Mouse (Mus musculus) forebrain, embryonic 16.5 days (tissue): ENCODE measurements around the gene Ostf1. TPM values are rescaled to one million over a fixed set of nuclear protein-coding genes. Genes with fewer than 3 reads are reported as not detected.

Experiments
- ATAC-seq: fragments of 200-750 bp; cut with Nextera tagmentation; 2 replicates; pipeline ENCODE4 v1.8.0; 2017; ENCODE audit warnings: mild to moderate bottlenecking, moderate library complexity
- H3K27ac ChIP-seq: fragments of 300-500 bp; sonication (generic); 2 replicates; pipeline ENCODE4 v1.5.1; 2014; ENCODE audit warnings: low read length, control low read depth
- H3K27me3 ChIP-seq: fragments of 300-500 bp; sonication (generic); replicated peaks from 2 replicates; pipeline ENCODE4 v1.6.1; 2014; ENCODE audit warnings: low read length; ENCODE audit not compliant: control insufficient read depth, insufficient read depth
- H3K36me3 ChIP-seq: fragments of 300-500 bp; sonication (generic); 2 replicates; pipeline ENCODE4 v1.6.1; 2014; ENCODE audit not compliant: control insufficient read depth, insufficient read depth
- H3K4me1 ChIP-seq: fragments of 300-500 bp; sonication (generic); replicated peaks from 2 replicates; pipeline ENCODE4 v1.6.1; 2014; ENCODE audit warnings: low read length; ENCODE audit not compliant: control insufficient read depth, insufficient read depth
- H3K4me2 ChIP-seq: fragments of 300-500 bp; sonication (generic); 2 replicates; pipeline ENCODE4 v1.6.1; 2014; ENCODE audit warnings: mild to moderate bottlenecking, low read length, control low read depth
- H3K4me3 ChIP-seq: fragments of 300-500 bp; sonication (generic); replicated peaks from 2 replicates; pipeline ENCODE4 v1.5.1; 2014; ENCODE audit warnings: mild to moderate bottlenecking, low read length, control low read depth
- H3K9ac ChIP-seq: fragments of 300-500 bp; sonication (generic); replicated peaks from 2 replicates; pipeline ENCODE4 v1.6.1; 2014; ENCODE audit warnings: low read depth, low read length, control low read depth
- H3K9me3 ChIP-seq: fragments of 300-500 bp; sonication (generic); 2 replicates; pipeline ENCODE4 v1.6.1; 2016; ENCODE audit warnings: low read length; ENCODE audit not compliant: control insufficient read depth
- WGBS: fragments of 180-500 bp; shearing (Covaris S2); extraction: QIAGEN DNeasy Blood & Tissue Kit; methylation state at CpG from one replicate; pipeline ENCODE4 v1.1.7; 2014; 5-methylcytosine and 5-hydroxymethylcytosine counted together
- polyA plus RNA-seq: library from polyadenylated mRNA; unstranded; fragments of >200 nt; fragmentation: Nextera tagmentation; extraction: Ambion mirVana; gene quantifications from 2 replicates; pipeline ENCODE4 v1.2.1, GENCODE M21; 2015

Ostf1 gene
- polyA plus RNA-seq, 1 experiment from 2014 or later, result 33.1 TPM

- no peaks in the 10 kb centered on the region for H3K4me1 ChIP-seq
- no peaks in the 10 kb centered on the region for H3K9me3 ChIP-seq
- no peak overlapping the region for H3K4me2 ChIP-seq
- no peaks in the 10 kb centered on the region for H3K36me3 ChIP-seq
- no peak overlapping the region for H3K9ac ChIP-seq
- H3K27me3 ChIP-seq, result no peaks in the 10 kb centered on the region
- no peak overlapping the region for H3K4me3 ChIP-seq
- 95% methylated on average over 4 of the region's 4 CpGs for WGBS
- no peak for ATAC-seq
- H3K27ac ChIP-seq, result no peak overlapping the region
These were observed 47.9 kb downstream of the Ostf1 start for GRCm38 (mm10) chr19:18583706-18584105.

- ATAC-seq, result no peak
- H3K4me3 ChIP-seq, result no peak overlapping the region
- no peaks in the 10 kb centered on the region for H3K9me3 ChIP-seq
- 96% methylated on average over 6 of the region's 6 CpGs for WGBS
- H3K27me3 ChIP-seq, result no peaks in the 10 kb centered on the region
- H3K9ac ChIP-seq, result no peak overlapping the region
- no peaks in the 10 kb centered on the region for H3K4me1 ChIP-seq
- H3K27ac ChIP-seq, result no peak overlapping the region
- no peaks in the 10 kb centered on the region for H3K36me3 ChIP-seq
- no peak overlapping the region for H3K4me2 ChIP-seq
These were observed 48.7 kb downstream of the Ostf1 start for GRCm38 (mm10) chr19:18582887-18583286.

- Histone ChIP-seq H3K9ac (no peak overlapping the region), H3K36me3 (no peaks in the 10 kb centered on the region), H3K4me1 (no peaks in the 10 kb centered on the region), H3K4me2 (no peak overlapping the region), H3K27me3 (no peaks in the 10 kb centered on the region), H3K27ac (no peak overlapping the region), H3K9me3 (no peaks in the 10 kb centered on the region), H3K4me3 (no peak overlapping the region)
- no peak for ATAC-seq
- 94% methylated on average over 9 of the region's 9 CpGs for WGBS
These were observed 49.4 kb downstream of the Ostf1 start for GRCm38 (mm10) chr19:18582226-18582625.

- Histone ChIP-seq H3K9ac (no peak overlapping the region), H3K4me2 (no peak overlapping the region), H3K4me3 (no peak overlapping the region), H3K27me3 (no peaks in the 10 kb centered on the region), H3K36me3 (no peaks in the 10 kb centered on the region), H3K4me1 (no peaks in the 10 kb centered on the region), H3K27ac (no peak overlapping the region), H3K9me3 (no peaks in the 10 kb centered on the region)
- 92% methylated on average over 16 of the region's 16 CpGs for WGBS
- no peak for ATAC-seq
These were observed 50.6 kb downstream of the Ostf1 start for GRCm38 (mm10) chr19:18581046-18581445.

GRCm38 (mm10) chr19:18579012-18579358 is 52.6 kb downstream of the Ostf1 start:
- H3K9ac ChIP-seq, result no peak overlapping the region
- WGBS, result 94% methylated on average over 1 of the region's 1 CpGs

GRCm38 (mm10) chr19:18578216-18579011 is 53.2 kb downstream of the Ostf1 start:
- H3K27me3 ChIP-seq, result no peaks in the 10 kb centered on the region
- 52% methylated on average over 17 of the region's 17 CpGs for WGBS
- ATAC-seq, result no peak
- no peak overlapping the region for H3K4me2 ChIP-seq
- no peak overlapping the region for H3K27ac ChIP-seq
- no peaks in the 10 kb centered on the region for H3K36me3 ChIP-seq
- no peaks in the 10 kb centered on the region for H3K9me3 ChIP-seq
- H3K4me3 ChIP-seq, result no peak overlapping the region
- no peak overlapping the region for H3K9ac ChIP-seq
- no peaks in the 10 kb centered on the region for H3K4me1 ChIP-seq

More at GRCm38 (mm10) chr19:18579012-18579358, 52.6 kb downstream of the Ostf1 start:
- no peak for ATAC-seq
- Histone ChIP-seq H3K36me3 (no peaks in the 10 kb centered on the region), H3K9me3 (no peaks in the 10 kb centered on the region), H3K27me3 (no peaks in the 10 kb centered on the region), H3K4me2 (no peak overlapping the region), H3K4me1 (no peaks in the 10 kb centered on the region), H3K4me3 (no peak overlapping the region), H3K27ac (no peak overlapping the region)

- Histone ChIP-seq H3K9ac (no peak overlapping the region), H3K4me2 (no peak overlapping the region), H3K9me3 (no peaks in the 10 kb centered on the region), H3K4me3 (no peak overlapping the region), H3K36me3 (no peaks in the 10 kb centered on the region), H3K27me3 (no peaks in the 10 kb centered on the region), H3K4me1 (no peaks in the 10 kb centered on the region), H3K27ac (no peak overlapping the region)
- WGBS, result 81% methylated on average over 5 of the region's 5 CpGs
- no peak for ATAC-seq
These were observed 54.3 kb downstream of the Ostf1 start for GRCm38 (mm10) chr19:18577348-18577747.

- no peak overlapping the region for H3K4me2 ChIP-seq
- H3K9ac ChIP-seq, result no peak overlapping the region
- ATAC-seq, result no peak
- H3K4me1 ChIP-seq, result no peaks in the 10 kb centered on the region
- H3K27ac ChIP-seq, result no peak overlapping the region
- H3K36me3 ChIP-seq, result no peaks in the 10 kb centered on the region
- no peak overlapping the region for H3K4me3 ChIP-seq
- H3K9me3 ChIP-seq, result no peaks in the 10 kb centered on the region
- 95% methylated on average over 3 of the region's 3 CpGs for WGBS
- H3K27me3 ChIP-seq, result no peaks in the 10 kb centered on the region
These were observed 55.7 kb downstream of the Ostf1 start for GRCm38 (mm10) chr19:18575891-18576290.

- H3K36me3 ChIP-seq, result no peaks in the 10 kb centered on the region
- no peak for ATAC-seq
- no peaks in the 10 kb centered on the region for H3K9me3 ChIP-seq
- no peak overlapping the region for H3K4me3 ChIP-seq
- no peaks in the 10 kb centered on the region for H3K4me1 ChIP-seq
- no peaks in the 10 kb centered on the region for H3K27me3 ChIP-seq
- no peak overlapping the region for H3K4me2 ChIP-seq
- 85% methylated on average over 5 of the region's 5 CpGs for WGBS
- H3K27ac ChIP-seq, result no peak overlapping the region
- H3K9ac ChIP-seq, result no peak overlapping the region
These were observed 57.7 kb downstream of the Ostf1 start for GRCm38 (mm10) chr19:18573907-18574306.

- H3K4me3 ChIP-seq, result no peak overlapping the region
- no peak for ATAC-seq
- H3K27me3 ChIP-seq, result no peaks in the 10 kb centered on the region
- H3K36me3 ChIP-seq, result no peaks in the 10 kb centered on the region
- H3K9ac ChIP-seq, result no peak overlapping the region
- no peak overlapping the region for H3K4me2 ChIP-seq
- 84% methylated on average over 3 of the region's 3 CpGs for WGBS
- no peaks in the 10 kb centered on the region for H3K4me1 ChIP-seq
- H3K9me3 ChIP-seq, result no peaks in the 10 kb centered on the region
- no peak overlapping the region for H3K27ac ChIP-seq
These were observed 58.2 kb downstream of the Ostf1 start for GRCm38 (mm10) chr19:18573443-18573842.
